Mouse (Mus musculus): ENCODE results near the gene 6430531B16Rik. TPM values are rescaled to one million over a fixed set of nuclear protein-coding genes. Genes with fewer than 3 reads are reported as not detected.

6430531B16Rik gene
- polyA plus RNA-seq, 1 experiment: not detected

DNA sequence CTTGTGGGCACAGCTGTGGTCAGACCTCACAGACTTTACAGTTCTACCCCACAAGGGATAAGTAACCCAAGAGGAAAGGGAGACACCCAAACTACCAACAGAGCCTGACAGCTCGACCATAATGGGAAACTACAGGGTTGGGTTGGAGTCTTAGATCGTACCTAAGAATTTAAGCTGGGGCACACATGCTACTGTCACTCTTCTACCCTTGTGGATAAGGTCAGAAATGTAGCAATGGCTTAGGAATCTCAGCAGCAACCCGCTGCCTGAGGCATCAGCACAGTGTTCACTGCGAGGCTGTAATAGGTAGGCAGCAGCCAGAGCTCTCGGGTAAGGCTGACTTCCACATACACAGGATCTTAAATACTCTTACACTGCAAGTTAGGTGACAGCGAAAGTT lies 15.0 kb upstream of the 6430531B16Rik start:
- Histone ChIP-seq H3K4me3 (ENCODE audit: insufficient read depth, low read length) (no peak overlapping the region), H3K4me1 (ENCODE audit: control insufficient read depth, insufficient read depth, low read length) (peaks cover 36% of the 10 kb centered on the region), H3K27ac (ENCODE audit: insufficient read depth, low read depth, low read length) (no peak overlapping the region)
- TF ChIP-seq POLR2A (IDR thresholded peaks at IDR 0.05; ENCODE audit: borderline replicate concordance, low read depth, low read length) (no peak), CTCF (IDR thresholded peaks at IDR 0.05; ENCODE audit: low read depth, low read length) (no peak)

DNA sequence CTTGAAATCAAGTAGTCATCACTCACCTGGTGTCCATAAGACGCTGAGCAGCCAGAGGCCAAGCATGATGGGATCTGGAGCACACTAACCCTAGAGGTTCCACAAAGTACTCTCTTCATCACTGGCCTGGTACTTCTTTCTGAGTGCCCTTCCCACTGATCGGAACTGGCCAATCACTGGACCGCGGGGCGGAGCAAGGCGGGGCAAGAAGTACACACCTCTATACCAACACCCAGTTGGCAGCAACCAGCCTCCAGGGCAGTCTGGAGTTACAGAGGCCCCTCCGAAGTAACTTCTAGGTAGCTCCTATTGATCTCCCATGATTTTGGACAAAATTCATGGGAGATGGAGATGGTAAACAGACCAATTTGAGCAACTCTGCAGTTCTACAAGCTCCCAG lies 13.9 kb upstream of the 6430531B16Rik start, which contains the start of gene Adam8:
Gene Adam8, minus strand, starts transcription at position 157 of the 400 bp plus-strand sequence.
- TF ChIP-seq POLR2A (IDR thresholded peaks at IDR 0.05; ENCODE audit: borderline replicate concordance, low read depth, low read length) (no peak), CTCF (IDR thresholded peaks at IDR 0.05; ENCODE audit: low read depth, low read length) (no peak)
- peak within 1 kb of the TSS; percentile 41 for H3K27ac ChIP-seq (ENCODE audit: insufficient read depth, low read depth, low read length)
- peaks cover 37% of the 10 kb centered on the region for H3K4me1 ChIP-seq (ENCODE audit: control insufficient read depth, insufficient read depth, low read length)
- H3K4me3 ChIP-seq (ENCODE audit: insufficient read depth, low read length): peak within 1 kb of the TSS; percentile 50

DNA sequence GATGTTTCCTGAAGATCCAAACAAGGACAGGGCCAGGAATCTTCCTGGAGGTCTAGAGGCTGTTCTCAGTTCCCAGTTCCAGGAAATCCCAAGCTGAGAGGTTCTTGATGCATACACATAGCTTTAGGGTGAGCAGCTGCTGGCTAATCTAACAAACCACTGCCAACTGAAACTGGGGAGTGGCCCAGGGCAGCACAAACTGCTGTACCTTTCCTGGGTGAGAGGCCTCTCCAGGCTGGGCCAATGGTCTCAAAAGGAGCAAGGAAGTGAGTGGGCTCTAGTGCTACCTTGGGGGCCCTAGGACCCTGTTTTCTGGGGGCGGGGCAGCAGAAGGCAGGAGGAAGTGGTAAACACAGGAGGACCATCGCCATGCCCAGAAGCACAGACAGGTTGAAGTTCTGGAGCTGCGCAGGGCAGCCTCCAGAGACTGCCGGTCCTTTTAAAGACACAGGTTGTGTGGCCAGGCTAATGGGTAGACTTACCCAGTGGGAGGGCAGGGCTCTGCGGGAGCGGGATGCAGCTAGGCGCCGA lies 12.4 kb upstream of the 6430531B16Rik start:
- H3K27ac ChIP-seq (ENCODE audit: insufficient read depth, low read depth, low read length): peak overlapping the region; percentile 17; the same call in 1 of the 2 replicates
- TF ChIP-seq POLR2A (IDR thresholded peaks at IDR 0.05; ENCODE audit: borderline replicate concordance, low read depth, low read length) (no peak), CTCF (IDR thresholded peaks at IDR 0.05; ENCODE audit: low read depth, low read length) (no peak)
- peaks cover 42% of the 10 kb centered on the region for H3K4me1 ChIP-seq (ENCODE audit: control insufficient read depth, insufficient read depth, low read length)
- peak overlapping the region; percentile 50 for H3K4me3 ChIP-seq (ENCODE audit: insufficient read depth, low read length)

DNA sequence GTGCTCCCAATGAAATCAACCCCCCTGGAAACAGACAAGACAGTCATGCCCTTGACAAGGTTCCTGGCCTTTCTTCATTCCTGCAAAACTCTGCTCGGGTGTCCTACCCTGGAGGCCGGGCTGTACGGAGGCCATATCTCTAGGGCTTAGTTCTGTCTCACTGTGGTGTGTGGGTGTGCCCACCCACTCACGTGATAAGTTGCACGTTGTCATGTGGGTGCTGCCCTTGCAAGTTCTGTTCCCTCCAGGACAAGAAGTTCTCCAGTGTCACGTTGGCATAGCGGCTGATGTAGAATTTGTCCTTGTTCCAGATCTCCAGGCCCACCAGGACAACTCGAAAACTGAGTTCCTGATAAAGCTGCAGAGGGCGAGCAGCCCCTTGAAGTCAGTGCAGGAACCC lies 9.7 kb upstream of the 6430531B16Rik start:
- Histone ChIP-seq H3K4me1 (ENCODE audit: control insufficient read depth, insufficient read depth, low read length) (peaks cover 55% of the 10 kb centered on the region), H3K4me3 (ENCODE audit: insufficient read depth, low read length) (no peak overlapping the region), H3K27ac (ENCODE audit: insufficient read depth, low read depth, low read length) (no peak overlapping the region)
- TF ChIP-seq CTCF (IDR thresholded peaks at IDR 0.05; ENCODE audit: low read depth, low read length): no peak
- no peak for TF ChIP-seq POLR2A (IDR thresholded peaks at IDR 0.05; ENCODE audit: borderline replicate concordance, low read depth, low read length)

DNA sequence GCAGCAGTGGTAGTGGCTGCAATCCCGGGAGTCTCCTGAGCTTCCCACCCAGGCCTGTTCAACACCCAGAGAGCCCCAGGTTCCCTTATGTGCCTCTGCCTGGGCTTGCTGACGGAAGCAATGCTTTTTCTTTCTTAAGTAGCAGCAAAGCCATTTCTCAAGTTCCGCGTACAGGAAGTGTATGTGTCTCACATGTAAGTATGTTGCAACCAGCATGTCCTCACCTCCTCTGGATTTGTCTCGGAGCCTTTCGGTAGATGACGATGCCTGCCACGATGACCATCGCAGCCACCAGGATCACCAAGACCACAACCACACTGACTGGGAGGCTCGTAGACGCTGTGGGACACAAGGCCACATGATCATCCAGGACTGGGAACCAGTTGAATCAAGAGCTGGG lies 6.0 kb upstream of the 6430531B16Rik start:
- no peak overlapping the region for H3K4me3 ChIP-seq (ENCODE audit: insufficient read depth, low read length)
- peak overlapping the region; percentile 86 for H3K27ac ChIP-seq (ENCODE audit: insufficient read depth, low read depth, low read length)
- TF ChIP-seq POLR2A (IDR thresholded peaks at IDR 0.05; ENCODE audit: borderline replicate concordance, low read depth, low read length) (no peak), CTCF (IDR thresholded peaks at IDR 0.05; ENCODE audit: low read depth, low read length) (no peak)
- peaks cover 57% of the 10 kb centered on the region for H3K4me1 ChIP-seq (ENCODE audit: control insufficient read depth, insufficient read depth, low read length)

DNA sequence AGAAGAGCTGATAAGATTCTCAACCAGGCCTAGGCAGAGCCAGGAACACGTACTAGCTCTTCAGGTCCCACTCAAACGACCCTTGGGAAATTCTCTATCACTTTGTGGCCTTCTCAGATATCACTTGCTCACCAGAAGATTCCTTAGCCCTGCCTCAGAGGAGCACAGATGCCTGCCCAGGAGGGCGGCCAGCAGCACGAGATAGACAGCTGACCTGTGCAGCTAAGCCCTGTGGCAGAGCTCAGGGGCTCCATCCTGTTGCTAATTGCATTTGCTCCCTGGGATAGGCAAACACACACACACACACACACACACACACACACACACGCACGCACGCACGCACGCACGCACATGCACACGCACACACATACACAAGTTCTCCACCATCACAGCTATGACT lies 3.5 kb upstream of the 6430531B16Rik start:
- TF ChIP-seq CTCF (IDR thresholded peaks at IDR 0.05; ENCODE audit: low read depth, low read length) (no peak), POLR2A (IDR thresholded peaks at IDR 0.05; ENCODE audit: borderline replicate concordance, low read depth, low read length) (no peak)
- no peak overlapping the region for H3K4me3 ChIP-seq (ENCODE audit: insufficient read depth, low read length)
- peak overlapping the region; percentile 20; the same call in 1 of the 2 replicates for H3K27ac ChIP-seq (ENCODE audit: insufficient read depth, low read depth, low read length)
- peaks cover 72% of the 10 kb centered on the region for H3K4me1 ChIP-seq (ENCODE audit: control insufficient read depth, insufficient read depth, low read length)

DNA sequence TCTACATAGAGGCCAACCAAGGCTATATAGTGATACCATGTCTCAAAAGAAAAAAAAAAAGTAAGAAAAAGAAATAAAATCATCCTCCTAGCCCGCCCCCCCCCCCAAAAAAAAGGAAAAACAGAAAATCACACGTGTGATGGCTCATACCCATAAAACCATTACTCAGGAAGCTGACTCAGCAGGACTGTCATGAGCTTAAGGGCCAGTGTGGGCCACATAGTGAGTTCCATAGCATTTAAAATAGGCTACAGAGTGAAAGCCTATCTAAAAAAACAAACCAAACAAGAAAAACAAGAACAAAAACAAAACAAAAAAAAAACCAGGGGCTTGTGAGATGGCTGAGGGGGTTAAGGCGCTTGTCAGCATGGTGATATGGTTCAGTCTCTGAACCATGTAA lies 2.2 kb upstream of the 6430531B16Rik start:
- no peak for TF ChIP-seq CTCF (IDR thresholded peaks at IDR 0.05; ENCODE audit: low read depth, low read length)
- TF ChIP-seq POLR2A (IDR thresholded peaks at IDR 0.05; ENCODE audit: borderline replicate concordance, low read depth, low read length): no peak
- peak overlapping the region; percentile 87 for H3K27ac ChIP-seq (ENCODE audit: insufficient read depth, low read depth, low read length)
- no peak overlapping the region for H3K4me3 ChIP-seq (ENCODE audit: insufficient read depth, low read length)
- peaks cover 73% of the 10 kb centered on the region for H3K4me1 ChIP-seq (ENCODE audit: control insufficient read depth, insufficient read depth, low read length)

DNA sequence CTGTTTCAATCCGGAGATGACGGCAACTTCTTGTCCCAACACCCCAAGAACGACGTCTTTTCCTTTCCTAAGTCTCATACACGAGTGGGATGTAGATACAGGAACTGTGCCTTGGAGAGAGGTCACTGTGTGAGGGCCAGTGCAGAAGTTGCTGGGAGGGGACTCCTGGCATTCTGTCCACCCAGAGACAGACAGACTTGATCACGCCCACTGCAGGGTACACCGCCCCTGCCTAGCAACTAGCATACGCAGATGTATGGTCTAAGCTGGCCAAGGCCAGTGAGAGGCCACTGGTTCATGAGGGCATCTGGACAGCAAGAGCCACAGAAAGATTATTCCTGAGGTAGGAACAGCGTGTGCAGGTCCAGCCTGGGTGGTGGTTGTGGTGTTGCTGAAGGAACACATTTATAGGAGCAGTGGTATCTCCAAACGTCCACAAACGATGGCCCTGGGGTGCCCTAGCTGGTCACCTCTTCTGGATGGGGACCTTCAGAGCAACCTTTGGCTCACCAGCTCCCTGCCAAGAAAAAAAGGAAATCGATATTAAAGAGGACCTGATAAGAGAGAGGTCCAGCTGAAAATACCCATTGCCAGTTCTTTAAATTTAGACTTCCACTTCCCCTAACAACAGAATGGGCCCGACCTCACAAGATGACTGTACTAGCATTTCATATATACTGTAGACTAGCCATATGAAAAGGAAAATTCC lies 610 bp upstream of the 6430531B16Rik start:
- TF ChIP-seq POLR2A (IDR thresholded peaks at IDR 0.05; ENCODE audit: borderline replicate concordance, low read depth, low read length) (no peak), CTCF (IDR thresholded peaks at IDR 0.05; ENCODE audit: low read depth, low read length) (no peak)
- Histone ChIP-seq H3K4me1 (ENCODE audit: control insufficient read depth, insufficient read depth, low read length) (peaks cover 71% of the 10 kb centered on the region), H3K4me3 (ENCODE audit: insufficient read depth, low read length) (peak overlapping the region; percentile 56), H3K27ac (ENCODE audit: insufficient read depth, low read depth, low read length) (peak overlapping the region; percentile 87)

DNA sequence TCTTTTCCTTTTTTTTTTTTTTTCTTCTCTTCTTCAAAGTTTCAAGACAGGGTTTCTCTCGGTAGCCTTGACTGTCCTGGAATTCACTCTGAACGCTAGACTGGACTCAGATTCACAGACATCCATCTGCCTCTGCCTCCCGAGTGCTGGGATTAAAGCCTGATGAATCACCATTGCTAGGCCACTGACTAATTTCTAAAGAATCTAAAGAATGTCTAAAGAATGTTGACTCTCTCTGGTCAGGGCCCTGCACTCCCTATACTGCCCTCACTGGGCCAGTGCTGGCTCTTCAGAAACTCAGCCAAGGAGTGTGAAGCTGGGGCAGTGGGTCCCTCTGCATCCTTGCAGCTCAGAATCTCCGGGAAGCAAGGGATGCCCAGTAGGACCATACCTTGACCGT lies 3.1 kb downstream of the 6430531B16Rik start:
- TF ChIP-seq CTCF (IDR thresholded peaks at IDR 0.05; ENCODE audit: low read depth, low read length): no peak
- TF ChIP-seq POLR2A (IDR thresholded peaks at IDR 0.05; ENCODE audit: borderline replicate concordance, low read depth, low read length): no peak
- Histone ChIP-seq H3K27ac (ENCODE audit: insufficient read depth, low read depth, low read length) (peak overlapping the region; percentile 21), H3K4me1 (ENCODE audit: control insufficient read depth, insufficient read depth, low read length) (peaks cover 73% of the 10 kb centered on the region), H3K4me3 (ENCODE audit: insufficient read depth, low read length) (no peak overlapping the region)

DNA sequence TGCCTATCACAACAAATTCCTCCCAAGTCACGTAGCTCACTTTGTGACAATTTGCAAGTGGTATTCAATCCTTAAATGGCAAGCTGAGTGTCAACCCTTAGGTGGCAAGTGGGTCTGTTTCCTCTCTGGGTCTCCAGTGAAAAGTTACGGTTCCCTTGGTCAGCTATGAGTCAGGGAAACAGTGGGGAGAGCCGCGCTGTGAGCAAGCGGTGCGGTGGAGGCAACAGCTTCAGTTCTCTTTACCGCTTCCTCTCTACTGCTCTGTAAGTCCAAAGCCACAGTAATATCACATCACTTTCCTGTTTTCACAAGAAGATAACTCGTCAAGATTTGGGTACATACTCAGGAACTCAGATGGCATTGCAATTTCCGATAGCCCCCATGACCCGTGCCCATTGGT lies 4.2 kb downstream of the 6430531B16Rik start:
- H3K4me1 ChIP-seq (ENCODE audit: control insufficient read depth, insufficient read depth, low read length): peaks cover 74% of the 10 kb centered on the region
- H3K27ac ChIP-seq (ENCODE audit: insufficient read depth, low read depth, low read length): peak overlapping the region; percentile 82
- H3K4me3 ChIP-seq (ENCODE audit: insufficient read depth, low read length): 0 out of 2 replicates have a peak overlapping the region, but pooled peaks have one; percentile 1
- no peak for TF ChIP-seq CTCF (IDR thresholded peaks at IDR 0.05; ENCODE audit: low read depth, low read length)
- no peak for TF ChIP-seq POLR2A (IDR thresholded peaks at IDR 0.05; ENCODE audit: borderline replicate concordance, low read depth, low read length)
